Mouse (Mus musculus) myocyte (in vitro differentiated cells): ENCODE measurements around the gene Omt2b.

ENCODE experiments used
- CEBPB ChIP-seq: IDR thresholded peaks from 2 replicates; pipeline ENCODE4 v1.6.1; 2011; ENCODE audit warnings: mild to moderate bottlenecking, moderate library complexity; ENCODE audit not compliant: poor library complexity, insufficient read depth, severe bottlenecking
- E2F4 ChIP-seq: IDR thresholded peaks from one replicate; pipeline ENCODE4 v1.6.1; 2011; ENCODE audit warnings: mild to moderate bottlenecking, control low read depth, moderate library complexity; ENCODE audit not compliant: insufficient read depth
- MAX ChIP-seq: IDR thresholded peaks from one replicate; pipeline ENCODE4 v1.6.1; 2011; ENCODE audit warnings: low read depth, mild to moderate bottlenecking, control low read depth
- MYOD1 ChIP-seq, 3 experiments: IDR thresholded peaks; one replicate each; pipeline ENCODE4 v1.6.1; 2011; ENCODE audit warnings: control low read depth in 2 of 3, low read depth in 2 of 3, mild to moderate bottlenecking in 2 of 3, moderate library complexity in 1 of 3; ENCODE audit not compliant: insufficient read length in 2 of 3, control insufficient read depth in 1 of 3
- MYOG ChIP-seq, 3 experiments: IDR thresholded peaks; one replicate each; pipeline ENCODE4 v1.6.1; 2011; ENCODE audit warnings: control low read depth in 2 of 3, low read depth in 2 of 3, mild to moderate bottlenecking in 2 of 3; ENCODE audit not compliant: insufficient read length in 2 of 3, control insufficient read depth in 1 of 3, insufficient read depth in 1 of 3
- POLR2A ChIP-seq: IDR thresholded peaks from one replicate; pipeline ENCODE4 v1.6.1; 2011; ENCODE audit warnings: low read depth, mild to moderate bottlenecking, control low read depth, moderate library complexity; ENCODE audit not compliant: insufficient read length
- POLR2AphosphoS2 ChIP-seq: IDR thresholded peaks from one replicate; pipeline ENCODE4 v1.6.1; 2011; ENCODE audit warnings: low read depth, control low read depth; ENCODE audit not compliant: insufficient read length
- REST ChIP-seq: IDR thresholded peaks from one replicate; pipeline ENCODE4 v1.6.1; 2011; ENCODE audit warnings: mild to moderate bottlenecking, control low read depth, moderate library complexity; ENCODE audit not compliant: insufficient read depth, insufficient read length
- SRF ChIP-seq: IDR thresholded peaks from one replicate; pipeline ENCODE4 v1.6.1; 2011; ENCODE audit warnings: low read depth; ENCODE audit not compliant: control insufficient read depth, insufficient read length
- TCF12 ChIP-seq: IDR thresholded peaks from one replicate; pipeline ENCODE4 v1.6.1; 2011; ENCODE audit warnings: mild to moderate bottlenecking, control low read depth; ENCODE audit not compliant: poor library complexity, insufficient read depth, severe bottlenecking
- TCF3 ChIP-seq: IDR thresholded peaks from one replicate; pipeline ENCODE4 v1.6.1; 2011; ENCODE audit warnings: low read depth, control low read depth; ENCODE audit not compliant: insufficient read length
- USF1 ChIP-seq: IDR thresholded peaks from one replicate; pipeline ENCODE4 v1.6.1; 2011; ENCODE audit warnings: low read depth, mild to moderate bottlenecking, control low read depth, moderate library complexity

GRCm38 (mm10) chr9:78371441-78371840 lies 44.1 kb downstream of the Omt2b start:
- TF ChIP-seq POLR2A, result no peak
- TF ChIP-seq E2F4, result no peak
- TF ChIP-seq MYOG (IDR thresholded peaks at IDR 0.05; ENCODE audit: control insufficient read depth in 1 of 3, insufficient read depth in 1 of 3, insufficient read length in 2 of 3, low read depth in 2 of 3), result no peak
- no peak for TF ChIP-seq REST
- no peak for TF ChIP-seq MAX
- TF ChIP-seq CEBPB, result no peak
- no peak for TF ChIP-seq USF1
- no peak for TF ChIP-seq MYOD1 (IDR thresholded peaks at IDR 0.05; ENCODE audit: control insufficient read depth in 1 of 3, insufficient read length in 2 of 3, low read depth in 2 of 3)
- no peak for TF ChIP-seq TCF3
- TF ChIP-seq TCF12, result no peak
- no peak for TF ChIP-seq SRF
- no peak for TF ChIP-seq POLR2AphosphoS2
